Mouse (Mus musculus): ENCODE data around the gene Hivep3.

GRCm38 (mm10) chr4:119750157-119750556 is 16.6 kb downstream of the Hivep3 start:
- TF ChIP-seq E2F4 (IDR thresholded peaks at IDR 0.05; ENCODE audit: insufficient read depth) = no peak
- no peak for TF ChIP-seq POLR2AphosphoS2 (IDR thresholded peaks at IDR 0.05; ENCODE audit: insufficient read length, low read depth)
- no peak for TF ChIP-seq POLR2A (IDR thresholded peaks at IDR 0.05; ENCODE audit: insufficient read length, low read depth)

Data from myocyte (in vitro differentiated cells).